Mouse (Mus musculus) MEL (cell line): ENCODE measurements around the gene Pard3b. TPM values are rescaled to one million over a fixed set of nuclear protein-coding genes. Genes with fewer than 3 reads are reported as not detected.

Experiments
- DNase-seq: peaks from one replicate; pipeline ENCODE4 v3.0.0; 2011; ENCODE audit warnings: low read depth, low spot score
- H3K27ac ChIP-seq: 2 replicates; pipeline ENCODE4 v1.5.1; 2012; ENCODE audit warnings: low read depth, mild to moderate bottlenecking, control low read depth, low read length, moderate library complexity; ENCODE audit not compliant: control insufficient read depth
- H3K27me3 ChIP-seq, 2 experiments: fragments of 150-350 bp in 1 of 2; sonication (generic) in 1 of 2; 2 replicates each; pipeline ENCODE4 v1.6.1; 2012; ENCODE audit warnings: low read length in 2 of 2, mild to moderate bottlenecking in 2 of 2, improper control_type of control experiment in 1 of 2, moderate library complexity in 1 of 2; ENCODE audit not compliant: insufficient read depth in 2 of 2, control insufficient read depth in 1 of 2
- H3K36me3 ChIP-seq, 2 experiments: 2 replicates each; pipeline ENCODE4 v1.6.1; 2012 to 2014; ENCODE audit warnings: low read length in 2 of 2, improper control_type of control experiment in 1 of 2, inconsistent platforms in 1 of 2, mild to moderate bottlenecking in 1 of 2; ENCODE audit not compliant: insufficient read depth in 2 of 2, control insufficient read depth in 1 of 2
- H3K4me1 ChIP-seq, 2 experiments: fragments of 150-350 bp in 1 of 2; sonication (generic) in 1 of 2; 2 replicates each; pipeline ENCODE4 v1.6.1; 2012; ENCODE audit warnings: low read length in 2 of 2, improper control_type of control experiment in 1 of 2, mild to moderate bottlenecking in 1 of 2; ENCODE audit not compliant: insufficient read depth in 2 of 2, control insufficient read depth in 1 of 2
- H3K4me3 ChIP-seq, 2 experiments: fragments of 150-350 bp in 1 of 2; sonication (generic) in 1 of 2; 2 replicates each; pipeline ENCODE4 v1.5.1; 2012; ENCODE audit warnings: low read depth in 2 of 2, low read length in 2 of 2, mild to moderate bottlenecking in 2 of 2, moderate library complexity in 2 of 2, control low read depth in 1 of 2, improper control_type of control experiment in 1 of 2; ENCODE audit not compliant: control insufficient read depth in 1 of 2, insufficient read depth in 1 of 2
- H3K79me2 ChIP-seq: 2 replicates; pipeline ENCODE4 v1.6.1; 2012; ENCODE audit warnings: mild to moderate bottlenecking, low read length, moderate library complexity; ENCODE audit not compliant: control insufficient read depth, poor library complexity, insufficient read depth
- H3K9ac ChIP-seq: 2 replicates; pipeline ENCODE4 v1.6.1; 2012; ENCODE audit warnings: low read depth, mild to moderate bottlenecking, control low read depth, low read length, moderate library complexity; ENCODE audit not compliant: control insufficient read depth, poor library complexity, severe bottlenecking
- H3K9me3 ChIP-seq: fragments of 150-350 bp; sonication (generic); replicated peaks from 2 replicates; pipeline ENCODE4 v1.6.1; 2012; ENCODE audit warnings: mild to moderate bottlenecking, low read length, improper control_type of control experiment, moderate library complexity; ENCODE audit not compliant: insufficient read depth
- CHD2 ChIP-seq: IDR thresholded peaks from 2 replicates; pipeline ENCODE4 v1.6.1; 2011; ENCODE audit warnings: low read length, improper control_type of control experiment
- ELF1 ChIP-seq: IDR thresholded peaks from 2 replicates; pipeline ENCODE4 v1.6.1; 2014; ENCODE audit warnings: low read depth, mild to moderate bottlenecking, inconsistent platforms, low read length, improper control_type of control experiment, moderate library complexity
- EP300 ChIP-seq, 2 experiments: IDR thresholded peaks; 2 replicates each; pipeline ENCODE4 v1.6.1; 2011; ENCODE audit warnings: improper control_type of control experiment in 2 of 2, low read length in 2 of 2, low read depth in 1 of 2, mild to moderate bottlenecking in 1 of 2
- GABPA ChIP-seq: IDR thresholded peaks from 2 replicates; pipeline ENCODE4 v1.6.1; 2012; ENCODE audit warnings: low read depth, mild to moderate bottlenecking, inconsistent platforms, low read length, improper control_type of control experiment, moderate library complexity
- GATA1 ChIP-seq: IDR thresholded peaks from 2 replicates; pipeline ENCODE4 v1.6.1; 2011; ENCODE audit warnings: low read depth, low read length, improper control_type of control experiment
- HCFC1 ChIP-seq: IDR thresholded peaks from 2 replicates; pipeline ENCODE4 v1.6.1; 2012; ENCODE audit warnings: low read depth, mild to moderate bottlenecking, inconsistent platforms, low read length, improper control_type of control experiment, moderate library complexity
- JUND ChIP-seq: IDR thresholded peaks from 2 replicates; pipeline ENCODE4 v1.6.1; 2011; ENCODE audit warnings: low read depth, mild to moderate bottlenecking, improper control_type of control experiment, low read length
- MAZ ChIP-seq: IDR thresholded peaks from 2 replicates; pipeline ENCODE4 v1.6.1; 2012; ENCODE audit warnings: low read depth, mild to moderate bottlenecking, inconsistent platforms, low read length, improper control_type of control experiment
- MEF2A ChIP-seq: IDR thresholded peaks from 2 replicates; pipeline ENCODE4 v1.6.1; 2014; ENCODE audit warnings: low read depth, mild to moderate bottlenecking, inconsistent platforms, low read length, improper control_type of control experiment; ENCODE audit not compliant: poor library complexity, insufficient replicate concordance, severe bottlenecking; ENCODE audit errors: extremely low read depth
- NELFE ChIP-seq: IDR thresholded peaks from 2 replicates; pipeline ENCODE4 v1.6.1; 2011; ENCODE audit warnings: low read depth, low read length, improper control_type of control experiment
- POLR2AphosphoS2 ChIP-seq: IDR thresholded peaks from 2 replicates; pipeline ENCODE4 v1.6.1; 2011; ENCODE audit warnings: low read length, improper control_type of control experiment
- SIN3A ChIP-seq: IDR thresholded peaks from 2 replicates; pipeline ENCODE4 v1.6.1; 2012; ENCODE audit warnings: low read length, improper control_type of control experiment, inconsistent platforms
- SMC3 ChIP-seq: IDR thresholded peaks from 2 replicates; pipeline ENCODE4 v1.6.1; 2011; ENCODE audit warnings: low read depth, low read length, improper control_type of control experiment
- TAL1 ChIP-seq: IDR thresholded peaks from 2 replicates; pipeline ENCODE4 v1.6.1; 2012; ENCODE audit warnings: mild to moderate bottlenecking, inconsistent platforms, low read length, moderate library complexity, mixed read lengths
- UBTF ChIP-seq: IDR thresholded peaks from 2 replicates; pipeline ENCODE4 v1.6.1; 2012; ENCODE audit warnings: low read depth, mild to moderate bottlenecking, inconsistent platforms, low read length, improper control_type of control experiment, moderate library complexity, borderline replicate concordance; ENCODE audit not compliant: insufficient read depth
- USF1 ChIP-seq: IDR thresholded peaks from 2 replicates; pipeline ENCODE4 v1.6.1; 2014; ENCODE audit warnings: low read depth, mild to moderate bottlenecking, inconsistent platforms, low read length, improper control_type of control experiment, moderate library complexity
- USF2 ChIP-seq, 2 experiments: IDR thresholded peaks; 2 replicates each; pipeline ENCODE4 v1.6.1; 2011 to 2012; ENCODE audit warnings: improper control_type of control experiment in 2 of 2, low read length in 2 of 2, borderline replicate concordance in 1 of 2, inconsistent platforms in 1 of 2, low read depth in 1 of 2, mild to moderate bottlenecking in 1 of 2; ENCODE audit not compliant: insufficient read depth in 1 of 2
- ZNF384 ChIP-seq: IDR thresholded peaks from 2 replicates; pipeline ENCODE4 v1.6.1; 2012; ENCODE audit warnings: low read depth, mild to moderate bottlenecking, inconsistent platforms, low read length, improper control_type of control experiment
- polyA plus RNA-seq, 2 experiments: library from polyadenylated mRNA; stranded (reverse) in 1 of 2; unstranded in 1 of 2; fragments of >175 nt in 1 of 2; fragments of >200 nt in 1 of 2; gene quantifications; 2 replicates each; pipeline versions ENCODE4 v1.2.1 to v1.2.4; 2012; ENCODE audit warnings: low replicate concordance in 2 of 2, low read depth in 1 of 2; ENCODE audit not compliant: insufficient read length in 2 of 2, insufficient read depth in 1 of 2, missing spikeins in 1 of 2
- total RNA-seq: library from RNA; depleted of rRNA; stranded (reverse); fragments of 300-350 nt; gene quantifications from 2 replicates; pipeline ENCODE4 v1.2.3, GENCODE M21; 2012

The Pard3b gene
- total and polyA plus RNA-seq, 3 experiments, result not detected

DNA sequence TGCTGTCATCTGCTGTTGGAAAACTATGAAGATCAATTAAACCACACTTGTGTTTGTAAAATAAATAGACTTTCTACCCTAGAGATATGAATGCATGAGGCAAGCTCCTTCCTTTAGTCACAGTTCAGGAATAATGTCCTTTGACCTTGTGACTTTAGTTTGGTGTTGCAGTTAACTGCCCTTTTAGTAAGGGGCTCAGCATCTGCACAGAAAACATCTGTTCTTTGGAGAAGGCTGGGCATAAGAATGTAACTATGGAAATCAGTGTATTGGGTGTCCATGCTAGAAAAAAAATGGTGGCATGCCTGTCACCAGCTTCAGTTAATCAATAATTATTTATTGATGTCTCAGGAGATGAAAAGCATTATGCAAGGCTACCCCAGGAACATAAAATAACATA lies 381.1 kb downstream of the Pard3b start:
- Histone ChIP-seq H3K36me3 (no peaks in the 10 kb centered on the region), H3K9me3 (no peaks in the 10 kb centered on the region), H3K4me3 (no peak overlapping the region)

DNA sequence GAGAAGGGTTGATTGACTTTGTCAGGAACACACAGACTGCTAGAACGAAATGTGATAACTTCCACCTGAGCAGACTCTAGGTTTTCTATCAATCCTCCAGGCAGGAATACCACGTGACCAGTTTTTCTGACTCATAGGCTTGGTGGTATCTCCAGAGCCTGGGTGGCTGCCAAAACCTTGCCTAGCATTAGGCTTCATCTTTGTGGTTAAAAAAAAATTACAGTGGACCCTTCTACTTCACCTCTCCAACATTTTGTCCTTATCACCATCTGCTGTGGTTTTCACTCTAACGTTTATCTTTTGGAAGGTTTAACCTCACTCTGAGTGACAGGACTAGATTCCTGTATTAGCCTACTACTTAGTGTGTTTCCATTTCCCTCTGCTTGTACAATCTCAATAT lies 403.1 kb downstream of the Pard3b start:
- H3K79me2 ChIP-seq, result no peaks in the 10 kb centered on the region
- H3K4me1 ChIP-seq, result no peaks in the 10 kb centered on the region
- no peaks in the 10 kb centered on the region for H3K9me3 ChIP-seq
- H3K36me3 ChIP-seq, result no peaks in the 10 kb centered on the region
- H3K9ac ChIP-seq, result no peak overlapping the region
- H3K4me3 ChIP-seq, result no peak overlapping the region
- peak; percentile 69 for TF ChIP-seq USF1
- TF ChIP-seq MEF2A, result no peak
- no peak for TF ChIP-seq SIN3A
- no peak for TF ChIP-seq POLR2AphosphoS2
- TF ChIP-seq TAL1, result no peak
- TF ChIP-seq ZNF384, result no peak
- no peak for TF ChIP-seq MAZ
- no peak for TF ChIP-seq USF2 (IDR thresholded peaks at IDR 0.05; ENCODE audit: borderline replicate concordance in 1 of 2, insufficient read depth in 1 of 2, low read depth in 1 of 2, low read length in 2 of 2)
- TF ChIP-seq JUND, result no peak
- no peak for TF ChIP-seq UBTF
- TF ChIP-seq SMC3, result no peak
- TF ChIP-seq EP300 (IDR thresholded peaks at IDR 0.05; ENCODE audit: low read depth in 1 of 2, low read length in 2 of 2), result no peak
- TF ChIP-seq GATA1, result peak; percentile 6; the same call in 1 of the 2 replicates
- TF ChIP-seq HCFC1, result no peak
- no peak for TF ChIP-seq GABPA
- H3K27ac ChIP-seq, result no peak overlapping the region
- H3K27me3 ChIP-seq, result no peaks in the 10 kb centered on the region
- peak; percentile 37 for DNase-seq

More for the DNA sequence above, 381.1 kb downstream of the Pard3b start:
- no peaks in the 10 kb centered on the region for H3K27me3 ChIP-seq
- H3K27ac ChIP-seq, result no peak overlapping the region
- H3K79me2 ChIP-seq, result no peaks in the 10 kb centered on the region
- DNase-seq, result no peak
- H3K4me1 ChIP-seq, result no peaks in the 10 kb centered on the region
- TF ChIP-seq CHD2 (no peak), ELF1 (no peak), TAL1 (no peak), HCFC1 (no peak), NELFE (no peak)
- TF ChIP-seq, all 39 proteins: peak for 0
- no peak overlapping the region for H3K9ac ChIP-seq
